In genomic region chr4:136285811-136286371, GRCm38 (mm10) we compare ENCODE assay signal across 2 mouse cellular contexts.
TF ChIP-seq lines count a peak whose summit lies in the region.

No protein-coding gene starts in this region.

TF ChIP-seq in C2C12, 6 proteins besides CTCF, POLR2A, EP300 and RAD21 (continued from another document):
- TF ChIP-seq MYOD1 (IDR thresholded peaks at IDR 0.05; ENCODE audit: control insufficient read depth, insufficient read length, low read depth) = no peak
- TF ChIP-seq USF1 (IDR thresholded peaks at IDR 0.05; ENCODE audit: low read depth) = no peak

TF ChIP-seq in myocyte, 11 proteins besides CTCF, POLR2A, EP300 and RAD21 (continued from another document):
- TF ChIP-seq MYOD1 (IDR thresholded peaks at IDR 0.05; ENCODE audit: control insufficient read depth in 1 of 3, insufficient read length in 2 of 3, low read depth in 2 of 3) (no peak), CEBPB (IDR thresholded peaks at IDR 0.05; ENCODE audit: insufficient read depth, poor library complexity, severe bottlenecking) (no peak)
